Mouse (Mus musculus) left cerebral cortex, postnatal 14 days (tissue): Measurements from ENCODE around the gene Slco2a1. TPM values are rescaled to one million over a fixed set of nuclear protein-coding genes. Genes with fewer than 3 reads are reported as not detected.

Experiments used
- DNase-seq, 2 experiments: peaks; one replicate each; pipeline ENCODE4 v3.0.0; 2021 to 2022; ENCODE audit warnings: low spot score in 2 of 2, mixed read lengths in 1 of 2
- intact Hi-C: fragments of 180-260 bp; cut with DNase I; formaldehyde crosslinking; loops from one replicate; pipeline ENCODE4 v1.15.1; 2025
- total RNA-seq, 2 experiments: library from RNA; stranded (reverse); gene quantifications; 2 replicates each; pipeline ENCODE4 v1.2.3; 2021

Gene Slco2a1
- total RNA-seq, 2 experiments from 2014 or later: 1.5 to 2.3 TPM

DNA sequence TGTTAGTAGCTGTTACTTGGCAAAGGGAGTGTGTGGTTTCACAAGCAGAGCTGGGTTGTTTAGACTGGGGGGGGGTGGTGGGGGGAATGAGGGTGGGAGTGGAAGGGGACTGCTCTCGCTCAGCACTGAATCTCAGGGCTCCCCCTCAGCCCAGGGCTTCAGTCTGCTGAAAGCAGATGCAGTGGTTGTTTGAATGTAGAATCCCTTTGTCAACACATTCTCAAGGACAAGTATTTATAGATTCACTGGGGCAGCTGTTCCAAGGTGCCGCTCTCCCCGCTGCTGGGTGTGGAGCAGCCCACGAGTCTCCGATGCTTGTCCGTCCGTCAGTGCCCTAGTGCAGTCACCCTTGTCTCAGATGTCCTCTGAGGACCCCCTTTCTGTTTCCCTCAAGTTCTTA is 152.8 kb downstream of the Slco2a1 start:
- DNase-seq: no peak
- intact Hi-C loops: no loop called here

DNA sequence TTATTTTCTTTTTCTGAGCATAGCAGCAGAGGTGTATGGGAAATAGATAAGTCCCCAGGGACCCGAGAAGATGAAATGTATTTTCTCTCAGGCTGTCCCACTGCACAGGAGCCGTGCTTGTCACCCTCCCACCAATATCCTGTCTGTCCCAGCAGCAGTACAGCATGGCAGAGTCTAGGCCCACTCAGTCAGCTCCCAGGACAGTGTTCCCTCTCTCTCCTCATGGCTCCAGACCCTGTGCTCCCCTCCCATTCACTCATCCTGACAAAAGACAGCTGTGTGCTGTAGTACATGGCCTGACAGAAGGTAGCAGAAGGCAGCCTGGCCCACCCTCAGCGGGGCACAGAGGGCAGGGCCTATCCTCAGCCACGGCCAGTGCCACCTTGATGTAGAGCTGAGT is 155.4 kb downstream of the Slco2a1 start:
- intact Hi-C loops: no loop called here
- DNase-seq: no peak

DNA sequence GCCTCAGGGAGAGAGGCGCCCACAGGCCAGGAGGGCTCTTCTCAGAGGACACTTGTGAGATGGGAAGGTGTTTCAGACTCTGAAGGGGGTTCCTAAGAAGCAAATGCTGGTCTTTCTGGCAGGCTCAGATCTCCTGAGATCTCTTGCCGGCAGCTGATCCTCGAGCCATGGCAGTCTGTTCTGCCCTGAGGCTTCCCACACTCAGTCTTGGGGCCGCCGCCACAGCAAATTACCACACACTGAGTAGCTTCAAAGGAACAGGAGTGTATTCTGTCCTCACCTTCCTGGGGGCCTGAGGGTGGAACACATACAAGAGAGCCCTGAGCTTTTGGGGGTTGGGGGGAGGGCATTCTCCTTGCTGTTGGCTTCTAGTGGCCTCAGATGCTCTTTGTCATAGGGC is 156.8 kb downstream of the Slco2a1 start:
- no peak for DNase-seq
- intact Hi-C loops: no loop called here

Other genes with a start within 250 kb of the Slco2a1 start
- 10 to 100 TPM; 28.1 to 31.6 TPM for gene Ryk, start 153.8 kb upstream of the Slco2a1 start, total RNA-seq
- gene Rab6b, start 123.1 kb downstream of the Slco2a1 start, total RNA-seq: 100 to 1,000 TPM; 657 to 676 TPM
- 10 to 100 TPM; 18.1 to 18.5 TPM for gene Srprb, start 213.4 kb downstream of the Slco2a1 start, total RNA-seq
- 1 to 10 TPM; 7.5 to 9.1 TPM for gene Gm20425, start 241.6 kb downstream of the Slco2a1 start, total RNA-seq
- gene Trf, start 241.7 kb downstream of the Slco2a1 start, total RNA-seq: 10 to 100 TPM; 34.5 to 56.6 TPM